Mouse (Mus musculus): Measurements from ENCODE around the gene Rnf114. TPM values are rescaled to one million over a fixed set of nuclear protein-coding genes. Genes with fewer than 3 reads are reported as not detected.

Gene Rnf114
- total RNA-seq, 4 experiments from 2014 or later: 52.1 to 56.4 (median 52.9) TPM

GRCm38 (mm10) chr2:167503253-167503895 lies 10.9 kb downstream of the Rnf114 start:
- peak; percentile 76 to 79 for DNase-seq (ENCODE audit: low spot score in 2 of 2)

GRCm38 (mm10) chr2:167503896-167504349 lies 11.5 kb downstream of the Rnf114 start:
- no peak for DNase-seq (ENCODE audit: low spot score in 2 of 2)

DNA sequence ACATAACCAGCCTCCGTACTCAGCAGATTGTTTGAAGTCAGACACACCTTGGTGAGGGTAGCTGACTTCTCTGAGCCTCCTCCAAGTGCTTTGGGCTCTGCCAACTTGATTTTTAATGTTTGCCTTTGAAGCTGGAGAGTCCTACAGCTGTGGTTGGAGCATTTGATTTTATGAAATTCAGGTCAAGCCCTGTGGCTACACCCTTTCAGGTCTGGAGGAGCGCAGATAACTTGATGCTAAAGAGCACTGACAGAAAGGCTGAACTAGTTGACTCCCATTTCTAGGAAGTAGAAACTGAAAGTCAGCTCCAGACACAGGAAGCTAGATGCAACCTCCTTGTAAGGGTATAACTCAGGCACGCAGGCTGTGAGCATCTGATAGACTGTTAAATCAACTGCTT lies 12.7 kb downstream of the Rnf114 start:
- no peak for DNase-seq (ENCODE audit: low spot score in 2 of 2)

DNA sequence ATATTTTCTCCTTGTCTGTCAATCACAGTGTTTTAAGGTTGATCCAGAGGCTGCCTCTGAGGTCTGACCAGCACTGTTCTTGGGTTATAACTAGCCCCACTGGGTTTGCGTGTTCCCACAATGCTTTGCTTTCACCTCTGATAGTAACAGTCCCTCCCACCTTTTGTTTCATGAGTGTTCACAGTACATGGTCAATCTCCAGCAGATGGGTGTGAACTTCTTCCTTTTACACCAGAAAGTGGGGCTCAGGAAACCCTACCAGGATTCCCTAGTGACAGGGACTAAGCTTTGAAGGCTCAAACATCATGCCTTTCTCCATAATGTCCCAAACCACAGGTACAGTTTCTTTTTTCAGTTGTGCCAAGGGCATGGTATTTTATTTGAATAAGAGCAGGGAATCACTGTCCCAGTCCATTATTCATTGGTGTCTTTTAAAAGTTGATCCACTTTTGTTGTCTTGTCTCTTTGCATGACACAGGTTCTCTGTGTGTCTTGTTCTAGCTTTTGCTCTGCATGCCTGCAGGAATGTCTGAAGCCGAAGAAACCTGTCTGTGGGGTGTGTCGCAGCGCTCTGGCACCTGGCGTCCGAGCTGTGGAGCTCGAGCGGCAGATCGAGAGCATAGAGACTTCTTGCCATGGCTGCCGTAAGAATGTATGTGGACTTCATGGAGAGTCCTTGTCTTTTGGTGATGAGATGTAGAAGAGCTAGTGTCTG lies 14.3 kb downstream of the Rnf114 start:
- no peak for DNase-seq (ENCODE audit: low spot score in 2 of 2)

DNA sequence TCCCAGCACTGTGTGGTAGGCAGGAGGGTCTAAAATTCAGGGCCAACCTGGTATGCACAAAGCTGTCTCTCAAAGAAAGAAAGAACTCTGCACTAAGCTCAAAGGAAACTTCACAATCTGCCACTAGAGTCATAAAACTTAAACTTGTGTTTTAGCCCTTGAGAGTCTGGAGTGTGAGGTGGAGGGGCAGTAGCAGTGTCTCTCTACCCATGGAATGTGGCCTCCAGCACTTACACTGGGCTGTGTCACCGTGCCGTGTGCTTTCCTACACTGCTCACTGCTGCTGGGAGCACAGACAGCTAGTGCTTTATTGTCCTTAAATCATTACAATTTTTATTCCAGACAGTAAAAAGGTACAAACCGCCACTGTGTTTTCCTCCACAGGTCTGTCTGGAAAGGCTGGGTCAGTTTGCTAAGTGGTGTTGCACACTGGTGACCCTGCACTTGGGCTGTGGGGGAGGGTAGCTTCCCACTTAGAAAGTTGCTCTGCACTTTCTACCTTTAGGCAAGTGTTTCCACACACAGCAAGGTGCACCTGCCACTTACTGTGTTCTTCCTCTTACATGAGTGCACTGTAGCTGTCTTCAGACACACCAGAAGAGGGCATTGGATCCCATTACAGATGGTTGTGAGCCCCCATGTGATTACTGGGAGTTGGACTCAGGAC lies 15.4 kb downstream of the Rnf114 start:
- no peak for DNase-seq (ENCODE audit: low spot score in 2 of 2)

DNA sequence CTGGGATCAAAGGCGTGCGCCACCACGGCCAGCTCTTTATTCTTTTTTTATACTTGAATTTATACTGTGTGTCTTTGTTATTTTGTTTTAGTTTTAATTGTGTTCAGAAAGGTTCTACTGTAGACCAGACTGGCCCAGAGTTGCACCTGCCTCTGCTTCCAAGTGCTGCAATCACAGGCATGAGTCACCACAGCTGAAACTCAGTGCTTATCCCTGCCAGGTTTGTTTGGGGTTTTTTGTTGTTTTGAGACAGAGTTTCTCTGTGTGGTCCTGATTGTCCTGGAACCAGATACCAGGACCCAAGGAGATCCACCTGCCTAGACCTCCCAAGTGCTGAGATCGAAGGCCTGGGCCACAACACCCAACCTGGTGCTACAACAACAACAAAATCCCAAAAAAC lies 16.1 kb downstream of the Rnf114 start:
- no peak for DNase-seq (ENCODE audit: low spot score in 2 of 2)

GRCm38 (mm10) chr2:167510485-167510884 lies 18.0 kb downstream of the Rnf114 start:
- DNase-seq (ENCODE audit: low spot score in 2 of 2): no peak

DNA sequence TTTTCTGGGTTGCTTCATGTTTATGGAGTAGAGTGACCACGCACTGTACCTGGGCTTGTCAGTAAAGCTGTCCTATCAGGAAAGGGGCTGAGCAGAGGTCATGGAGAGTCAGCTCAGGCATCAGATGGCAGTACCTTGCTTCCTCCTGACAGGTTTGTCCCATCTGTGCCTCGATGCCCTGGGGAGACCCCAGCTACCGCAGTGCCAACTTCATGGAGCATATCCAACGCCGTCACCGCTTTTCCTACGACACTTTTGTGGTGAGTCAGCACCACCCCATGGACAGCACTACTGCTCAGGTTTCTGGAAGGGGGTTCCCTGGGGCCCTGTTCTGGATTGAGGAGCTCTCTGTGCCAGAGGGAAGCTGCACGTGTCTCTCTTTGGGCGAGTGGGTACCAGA lies 19.9 kb downstream of the Rnf114 start:
- no peak for DNase-seq (ENCODE audit: low spot score in 2 of 2)

GRCm38 (mm10) chr2:167512970-167513369 lies 20.5 kb downstream of the Rnf114 start:
- no peak for DNase-seq (ENCODE audit: low spot score in 2 of 2)

DNA sequence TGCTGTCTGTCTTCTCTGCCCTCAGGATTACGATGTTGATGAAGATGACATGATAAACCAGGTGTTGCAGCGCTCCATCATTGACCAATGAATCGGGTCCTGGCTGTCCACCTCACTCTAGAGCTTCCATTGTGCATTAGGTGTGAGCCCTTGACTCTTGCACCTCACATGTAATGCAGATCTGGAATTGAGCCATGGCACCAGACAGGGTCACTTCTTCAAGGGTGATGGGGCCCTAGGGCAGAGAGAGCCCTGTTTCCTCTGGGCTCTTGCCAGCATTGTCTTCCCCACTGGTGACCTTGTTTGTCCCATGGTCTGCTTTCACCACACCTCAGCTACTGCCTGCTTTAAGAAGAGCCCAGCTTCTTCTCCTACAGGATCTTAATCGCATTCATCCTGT lies 22.2 kb downstream of the Rnf114 start:
- no peak for DNase-seq (ENCODE audit: low spot score in 2 of 2)

- no peak for DNase-seq (ENCODE audit: low spot score in 2 of 2)
Observed at GRCm38 (mm10) chr2:167515688-167516087, 23.2 kb downstream of the Rnf114 start.

DNA sequence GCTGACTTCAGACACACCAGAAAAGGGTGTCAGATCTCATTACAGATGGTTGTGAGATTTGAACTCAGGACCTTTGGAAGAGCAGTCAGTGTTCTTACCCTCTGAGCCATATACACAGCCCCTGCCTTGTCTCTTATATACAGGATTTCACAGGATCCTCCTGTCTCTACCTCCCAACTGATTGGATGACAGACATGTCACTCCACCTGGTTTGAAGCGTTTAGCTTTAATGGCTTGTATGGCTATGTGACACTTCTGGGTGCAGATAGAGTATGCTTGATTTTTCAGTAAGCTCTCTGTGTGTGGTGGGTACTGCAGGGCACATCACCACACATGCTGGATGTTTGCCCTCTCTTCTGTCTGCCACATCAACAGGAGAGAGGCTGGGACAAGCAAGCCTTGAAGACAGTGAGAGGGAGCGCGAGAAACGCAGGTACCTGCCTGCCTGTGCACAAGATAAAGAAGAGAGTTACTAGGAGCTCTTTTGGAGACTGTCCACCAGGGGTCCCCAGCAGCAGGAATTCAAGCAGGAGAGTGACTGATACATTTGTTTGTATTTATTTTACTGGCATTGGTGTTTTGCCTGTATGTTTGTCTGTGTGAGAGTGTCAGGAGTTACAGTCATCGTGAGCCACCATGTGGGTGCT lies 27.3 kb downstream of the Rnf114 start:
- DNase-seq (ENCODE audit: low spot score in 2 of 2): no peak

- DNase-seq (ENCODE audit: low spot score in 2 of 2): peak in 1 of 2 experiments; percentile 38
Observed at GRCm38 (mm10) chr2:167528278-167528677, 35.8 kb downstream of the Rnf114 start.

- no peak for DNase-seq (ENCODE audit: low spot score in 2 of 2)
Observed at GRCm38 (mm10) chr2:167529935-167530513, 37.6 kb downstream of the Rnf114 start.

GRCm38 (mm10) chr2:167530536-167530935 lies 38.1 kb downstream of the Rnf114 start:
- DNase-seq (ENCODE audit: low spot score in 2 of 2): no peak

DNA sequence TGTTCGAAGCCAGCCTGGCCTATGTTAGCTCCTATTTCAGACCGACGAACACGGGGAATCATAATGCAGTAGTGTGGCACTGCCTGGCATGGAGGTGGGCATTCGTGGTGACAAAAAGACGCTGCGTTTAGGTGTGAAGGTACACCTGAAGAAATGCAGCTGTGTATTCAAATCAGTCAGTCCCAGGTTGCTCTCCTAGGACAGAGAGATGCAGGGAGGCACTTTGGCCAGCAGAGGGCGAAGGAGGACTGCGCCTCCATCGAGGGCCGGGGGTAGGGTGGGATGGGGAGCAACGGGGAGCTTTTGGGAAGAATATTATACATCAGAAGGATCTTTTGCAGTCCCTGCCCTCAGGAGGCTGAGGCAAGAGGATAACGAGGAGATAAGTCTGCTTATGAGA lies 39.7 kb downstream of the Rnf114 start:
- no peak for DNase-seq (ENCODE audit: low spot score in 2 of 2)

DNA sequence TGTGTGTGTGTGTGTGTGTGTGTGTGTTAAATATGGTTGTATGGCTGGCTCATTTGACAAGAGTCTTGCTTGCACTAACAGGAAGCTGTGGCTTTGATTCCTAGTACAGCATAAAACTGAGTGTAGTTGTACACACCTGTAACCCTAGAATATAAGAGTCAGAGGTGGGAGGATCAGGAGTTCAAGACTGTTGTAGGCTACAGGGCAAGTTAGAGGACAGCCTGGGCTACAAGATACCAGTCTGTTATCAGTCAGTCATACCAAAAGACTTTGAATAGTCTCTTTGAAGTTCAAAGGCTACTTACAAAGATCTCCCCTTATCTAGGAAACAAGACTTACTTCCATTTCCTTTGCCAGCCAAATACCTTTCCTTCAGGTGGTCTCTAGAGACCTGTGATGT lies 41.4 kb downstream of the Rnf114 start:
- DNase-seq (ENCODE audit: low spot score in 2 of 2): no peak

GRCm38 (mm10) chr2:167536320-167536945 lies 44.0 kb downstream of the Rnf114 start:
- DNase-seq (ENCODE audit: low spot score in 2 of 2): no peak

DNA sequence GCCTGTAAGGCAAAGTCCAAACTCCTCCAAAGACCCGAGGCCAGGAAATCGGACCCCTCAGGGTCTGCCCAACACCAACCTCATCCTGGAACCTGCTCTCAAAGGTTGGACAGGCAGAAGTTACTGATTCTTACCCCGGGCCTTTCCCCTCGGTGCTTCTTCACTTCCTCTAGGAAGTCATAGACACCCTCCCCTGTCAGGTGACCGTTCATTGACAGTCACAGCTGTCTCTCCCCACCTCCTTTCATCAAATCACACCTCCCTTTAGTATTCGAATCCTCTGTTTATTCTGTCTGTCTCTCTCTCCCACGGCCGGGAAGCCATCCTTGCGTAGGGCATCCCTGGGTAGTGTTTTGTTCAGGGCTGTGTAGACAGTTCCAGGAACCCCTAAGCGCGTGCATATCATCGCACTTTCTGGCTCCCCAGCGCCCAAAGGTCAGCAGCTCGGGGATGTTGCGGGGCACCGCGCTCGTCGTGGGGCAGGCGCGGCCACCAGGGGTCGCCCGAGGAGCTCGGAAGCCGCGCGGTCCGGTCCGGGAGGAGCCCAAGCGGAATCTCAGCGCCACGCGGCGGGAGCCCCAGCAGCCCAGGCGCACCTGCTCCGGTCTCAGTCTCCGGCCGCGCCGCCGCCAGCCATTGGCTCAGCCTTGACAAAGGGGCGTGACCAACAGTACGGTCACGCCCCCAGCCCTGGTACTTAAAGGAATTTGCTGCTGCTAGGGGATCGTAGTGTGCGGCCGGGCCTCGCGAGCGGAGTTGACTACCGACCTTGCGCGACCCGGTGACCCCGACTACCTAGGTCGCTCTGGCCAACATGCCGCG lies 45.2 kb downstream of the Rnf114 start, which contains the start of gene Snai1:
Snai1 (plus strand) TSS at position 720 of the 822 bp plus-strand sequence.
- DNase-seq (ENCODE audit: low spot score in 2 of 2): peak; percentile 59 to 71

DNA sequence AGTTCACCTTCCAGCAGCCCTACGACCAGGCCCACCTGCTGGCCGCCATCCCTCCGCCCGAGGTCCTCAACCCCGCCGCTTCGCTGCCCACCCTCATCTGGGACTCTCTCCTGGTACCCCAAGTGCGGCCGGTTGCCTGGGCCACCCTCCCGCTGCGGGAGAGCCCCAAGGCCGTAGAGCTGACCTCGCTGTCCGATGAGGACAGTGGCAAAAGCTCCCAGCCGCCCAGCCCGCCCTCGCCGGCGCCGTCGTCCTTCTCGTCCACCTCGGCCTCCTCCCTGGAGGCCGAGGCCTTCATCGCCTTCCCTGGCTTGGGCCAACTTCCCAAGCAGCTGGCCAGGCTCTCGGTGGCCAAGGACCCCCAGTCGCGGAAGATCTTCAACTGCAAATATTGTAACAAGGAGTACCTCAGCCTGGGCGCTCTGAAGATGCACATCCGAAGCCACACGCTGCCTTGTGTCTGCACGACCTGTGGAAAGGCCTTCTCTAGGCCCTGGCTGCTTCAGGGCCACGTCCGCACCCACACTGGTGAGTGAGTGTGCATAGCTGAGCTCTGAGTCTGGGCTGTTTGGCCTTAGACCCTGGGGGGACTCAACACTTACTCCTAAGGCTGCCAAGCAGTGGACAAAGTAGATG lies 46.3 kb downstream of the Rnf114 start:
- no peak for DNase-seq (ENCODE audit: low spot score in 2 of 2)
